Comparison of ENCODE assay signal across 8 mouse cellular contexts in the genomic region with DNA sequence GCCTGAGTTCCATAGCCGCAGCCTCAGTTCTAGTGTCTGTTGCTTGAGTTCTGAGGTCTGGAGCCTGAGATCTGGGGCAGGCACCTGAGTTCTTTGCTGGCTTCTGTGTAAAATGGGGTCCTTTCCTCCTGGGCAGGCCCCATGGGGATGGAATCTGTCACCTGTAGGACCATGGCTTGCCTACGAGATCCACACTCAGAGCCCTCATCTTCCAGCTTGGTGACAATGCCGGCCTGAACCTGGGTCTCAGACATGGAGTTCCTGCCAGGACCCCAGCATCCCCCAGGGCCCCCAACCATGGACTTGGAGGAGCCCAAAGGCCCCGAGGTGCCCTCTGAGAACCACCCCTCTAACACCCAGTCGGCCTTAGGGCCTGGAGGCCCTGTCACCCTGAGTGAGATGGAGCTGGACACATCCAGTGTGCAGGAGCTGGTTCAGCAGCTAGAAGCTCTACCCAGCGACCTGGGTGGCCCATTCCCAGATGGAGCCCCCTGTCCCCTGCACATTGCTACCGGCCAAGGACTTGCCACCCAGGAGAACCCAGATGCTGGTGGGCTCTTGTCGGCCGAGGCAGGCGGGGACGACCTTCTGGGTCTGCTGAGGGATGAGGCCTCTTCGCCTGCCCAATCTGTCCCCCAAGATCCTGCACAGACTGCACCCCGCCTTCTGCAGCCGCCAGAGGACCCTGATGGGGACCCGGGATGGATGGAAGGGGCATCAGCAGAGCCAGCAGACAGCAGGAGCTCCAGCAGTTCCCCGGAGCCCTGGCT. TPM values are rescaled to one million over a fixed set of nuclear protein-coding genes. Genes with fewer than 3 reads are reported as not detected.
DNase-seq lines count a peak whose midpoint lies in the region; ATAC-seq and TF ChIP-seq lines count a peak whose summit lies in the region.

No protein-coding gene starts in this region.

- no peak for TF ChIP-seq POLR2A in cortical plate, adult 2 months (IDR thresholded peaks at IDR 0.05; ENCODE audit: extremely low read depth, insufficient read depth, low read length)

- no peak for ATAC-seq in kidney, embryonic 15.5 days (replicated peaks; ENCODE audit: low FRiP score)
- ATAC-seq in hindbrain, embryonic 13.5 days (ENCODE audit: low FRiP score), result no peak
- no peak for ATAC-seq in midbrain, embryonic 13.5 days
- ATAC-seq in erythroid progenitor cell, adult 5-6 weeks (replicated peaks; ENCODE audit: low FRiP score, poor library complexity, severe bottlenecking), result no peak

- DNase-seq in kidney, postnatal 14 days, result no peak
- no peak for DNase-seq in retina, embryonic 14.5 days (ENCODE audit: low spot score)
- no peak for DNase-seq in adrenal gland, adult 18-20 months (ENCODE audit: low spot score in 2 of 2)

- H3K4me3 ChIP-seq in kidney, embryonic 15.5 days (replicated peaks), result peak overlapping the region; percentile 71
- peak overlapping the region; percentile 49 for H3K4me3 ChIP-seq in cortical plate, adult 2 months (ENCODE audit: insufficient read depth, low read length)
- peak overlapping the region; percentile 67 for H3K4me3 ChIP-seq in hindbrain, embryonic 13.5 days
- H3K4me3 ChIP-seq in midbrain, embryonic 13.5 days (replicated peaks), result peak overlapping the region; percentile 70

- no peaks in the 10 kb centered on the region for H3K9me3 ChIP-seq in kidney, embryonic 15.5 days (replicated peaks)
- H3K9me3 ChIP-seq in hindbrain, embryonic 13.5 days, result no peaks in the 10 kb centered on the region
- H3K9me3 ChIP-seq in midbrain, embryonic 13.5 days, result no peaks in the 10 kb centered on the region

- no peaks in the 10 kb centered on the region for H3K27me3 ChIP-seq in kidney, embryonic 15.5 days
- H3K27me3 ChIP-seq in hindbrain, embryonic 13.5 days, result no peaks in the 10 kb centered on the region
- no peaks in the 10 kb centered on the region for H3K27me3 ChIP-seq in midbrain, embryonic 13.5 days

- TF ChIP-seq CTCF in cortical plate, adult 2 months (IDR thresholded peaks at IDR 0.05; ENCODE audit: extremely low read depth, insufficient read depth, low read length), result no peak

- peak overlapping the region; percentile 90 for H3K9ac ChIP-seq in kidney, embryonic 15.5 days
- peak overlapping the region; percentile 86 for H3K9ac ChIP-seq in hindbrain, embryonic 13.5 days
- H3K9ac ChIP-seq in midbrain, embryonic 13.5 days (replicated peaks), result peak overlapping the region; percentile 84

- peak overlapping the region; percentile 85 for H3K4me2 ChIP-seq in kidney, embryonic 15.5 days
- peak overlapping the region; percentile 82 for H3K4me2 ChIP-seq in hindbrain, embryonic 13.5 days
- peak overlapping the region; percentile 85 for H3K4me2 ChIP-seq in midbrain, embryonic 13.5 days (replicated peaks)

- peaks cover 20% of the 10 kb centered on the region for H3K4me1 ChIP-seq in kidney, embryonic 15.5 days
- H3K4me1 ChIP-seq in cortical plate, adult 2 months (ENCODE audit: control insufficient read depth, insufficient read depth, low read length), result no peaks in the 10 kb centered on the region
- H3K4me1 ChIP-seq in hindbrain, embryonic 13.5 days (replicated peaks), result peaks cover 28% of the 10 kb centered on the region
- H3K4me1 ChIP-seq in midbrain, embryonic 13.5 days (replicated peaks), result peaks cover 27% of the 10 kb centered on the region

- peaks cover 62% of the 10 kb centered on the region for H3K36me3 ChIP-seq in kidney, embryonic 15.5 days
- peaks cover 51% of the 10 kb centered on the region for H3K36me3 ChIP-seq in hindbrain, embryonic 13.5 days
- H3K36me3 ChIP-seq in midbrain, embryonic 13.5 days, result peaks cover 48% of the 10 kb centered on the region

- WGBS in kidney, embryonic 15.5 days, result 83% methylated on average over 16 of the region's 16 CpGs
- 86% methylated on average over 16 of the region's 16 CpGs for WGBS in hindbrain, embryonic 13.5 days
- WGBS in midbrain, embryonic 13.5 days, result 81% methylated on average over 16 of the region's 16 CpGs

- peak overlapping the region; percentile 61; the same call in 1 of the 2 replicates for H3K27ac ChIP-seq in kidney, embryonic 15.5 days
- H3K27ac ChIP-seq in cortical plate, adult 2 months (ENCODE audit: insufficient read depth, low read length), result no peak overlapping the region
- no peak overlapping the region for H3K27ac ChIP-seq in hindbrain, embryonic 13.5 days
- H3K27ac ChIP-seq in midbrain, embryonic 13.5 days, result no peak overlapping the region

RNA-seq across cellular contexts. Expression of a gene that starts 2.1 kb away (rescaled TPM):
- polyA plus RNA-seq in kidney, embryonic 15.5 days (2015; fragmentation: Nextera tagmentation; extraction: Ambion mirVana), result 59.7 and 63.4 TPM in 2 replicates
- 52.1 and 58.2 TPM in 2 replicates for polyA plus RNA-seq in cortical plate, adult 2 months (2012; rRNA removed)
- polyA plus RNA-seq in hindbrain, embryonic 13.5 days (2015; fragmentation: Nextera tagmentation; extraction: Ambion mirVana), result 29.7 and 30.6 TPM in 2 replicates
- polyA plus RNA-seq in midbrain, embryonic 13.5 days (2015; fragmentation: Nextera tagmentation; extraction: Ambion mirVana), result 27.9 and 30.8 TPM in 2 replicates
- total RNA-seq in erythroid progenitor cell, adult 5-6 weeks (2015; ENCODE audit: low replicate concordance), result not detected in 2 replicates
- 14.0 TPM in 1 of 2 replicates, not detected in the other for total RNA-seq in erythroid progenitor cell, adult 5-6 weeks (2017; ENCODE audit: low replicate concordance)
- total RNA-seq in adrenal gland, adult 18-20 months (2021), result 100 to 1,000 TPM; 104 to 123 TPM

RNA-seq across cellular contexts. Expression of a gene that starts 2.1 kb away (rescaled TPM):
- polyA plus RNA-seq in kidney, embryonic 15.5 days (2015; fragmentation: Nextera tagmentation; extraction: Ambion mirVana), result 230 and 244 TPM in 2 replicates
- 61.1 and 64.7 TPM in 2 replicates for polyA plus RNA-seq in cortical plate, adult 2 months (2012; rRNA removed)
- polyA plus RNA-seq in hindbrain, embryonic 13.5 days (2015; fragmentation: Nextera tagmentation; extraction: Ambion mirVana), result 134 and 144 TPM in 2 replicates
- polyA plus RNA-seq in midbrain, embryonic 13.5 days (2015; fragmentation: Nextera tagmentation; extraction: Ambion mirVana), result 138 and 148 TPM in 2 replicates
- 35.2 and 37.5 TPM in 2 replicates for total RNA-seq in erythroid progenitor cell, adult 5-6 weeks (2015; ENCODE audit: low replicate concordance)
- 20.0 and 23.0 TPM in 2 replicates for total RNA-seq in erythroid progenitor cell, adult 5-6 weeks (2017; ENCODE audit: low replicate concordance)
- total RNA-seq in adrenal gland, adult 18-20 months (2021), result 100 to 1,000 TPM; 105 to 111 TPM

RNA-seq across cellular contexts. Expression of a gene that starts 16.1 kb away (rescaled TPM):
- 5.8 and 6.8 TPM in 2 replicates for polyA plus RNA-seq in kidney, embryonic 15.5 days (2015; fragmentation: Nextera tagmentation; extraction: Ambion mirVana)
- polyA plus RNA-seq in cortical plate, adult 2 months (2012; rRNA removed), result 475 and 540 TPM in 2 replicates
- 16.4 and 16.9 TPM in 2 replicates for polyA plus RNA-seq in hindbrain, embryonic 13.5 days (2015; fragmentation: Nextera tagmentation; extraction: Ambion mirVana)
- 7.2 and 8.8 TPM in 2 replicates for polyA plus RNA-seq in midbrain, embryonic 13.5 days (2015; fragmentation: Nextera tagmentation; extraction: Ambion mirVana)
- total RNA-seq in erythroid progenitor cell, adult 5-6 weeks (2015; ENCODE audit: low replicate concordance), result 1.7 and 2.2 TPM in 2 replicates
- total RNA-seq in erythroid progenitor cell, adult 5-6 weeks (2017; ENCODE audit: low replicate concordance), result 1.5 and 1.7 TPM in 2 replicates
- total RNA-seq in adrenal gland, adult 18-20 months (2021), result 1 to 10 TPM in 1 of 2 experiments, under 1 TPM in 1; 0.76 to 1.7 TPM

RNA-seq across cellular contexts. Expression of a gene that starts 22.6 kb away (rescaled TPM):
- polyA plus RNA-seq in kidney, embryonic 15.5 days (2015; fragmentation: Nextera tagmentation; extraction: Ambion mirVana), result 15.9 and 18.1 TPM in 2 replicates
- polyA plus RNA-seq in cortical plate, adult 2 months (2012; rRNA removed), result 0.15 and 0.17 TPM in 2 replicates
- 4.5 and 5.2 TPM in 2 replicates for polyA plus RNA-seq in hindbrain, embryonic 13.5 days (2015; fragmentation: Nextera tagmentation; extraction: Ambion mirVana)
- 4.9 and 5.5 TPM in 2 replicates for polyA plus RNA-seq in midbrain, embryonic 13.5 days (2015; fragmentation: Nextera tagmentation; extraction: Ambion mirVana)
- 3.2 TPM in 1 of 2 replicates, not detected in the other for total RNA-seq in erythroid progenitor cell, adult 5-6 weeks (2015; ENCODE audit: low replicate concordance)
- 0.23 TPM in 1 of 2 replicates, not detected in the other for total RNA-seq in erythroid progenitor cell, adult 5-6 weeks (2017; ENCODE audit: low replicate concordance)
- total RNA-seq in adrenal gland, adult 18-20 months (2021), result 1 to 10 TPM; 1.1 to 1.6 TPM

RNA-seq across cellular contexts. Expression of a gene that starts 23.9 kb away (rescaled TPM):
- 51.0 and 61.3 TPM in 2 replicates for polyA plus RNA-seq in kidney, embryonic 15.5 days (2015; fragmentation: Nextera tagmentation; extraction: Ambion mirVana)
- polyA plus RNA-seq in cortical plate, adult 2 months (2012; rRNA removed), result 414 and 443 TPM in 2 replicates
- polyA plus RNA-seq in hindbrain, embryonic 13.5 days (2015; fragmentation: Nextera tagmentation; extraction: Ambion mirVana), result 97.2 and 102 TPM in 2 replicates
- polyA plus RNA-seq in midbrain, embryonic 13.5 days (2015; fragmentation: Nextera tagmentation; extraction: Ambion mirVana), result 92.8 and 99.6 TPM in 2 replicates
- total RNA-seq in erythroid progenitor cell, adult 5-6 weeks (2015; ENCODE audit: low replicate concordance), result 13.0 and 15.1 TPM in 2 replicates
- total RNA-seq in erythroid progenitor cell, adult 5-6 weeks (2017; ENCODE audit: low replicate concordance), result 9.9 and 14.7 TPM in 2 replicates
- 10 to 100 TPM; 37.6 to 40.4 TPM for total RNA-seq in adrenal gland, adult 18-20 months (2021)

Comparison
In these comparisons a context has a peak if more than half of its experiments do, and no peak if none do; other contexts are left out.
1. RNA of a gene that starts 16.1 kb away (polyA plus RNA-seq): 475 to 540 TPM in cortical plate, adult 2 months; 16.4 to 16.9 TPM in hindbrain, embryonic 13.5 days, 7.2 to 8.8 TPM in midbrain, embryonic 13.5 days and 5.8 to 6.8 TPM in kidney, embryonic 15.5 days; every median in the first group is over 10 times any median in the second.
2. Peak in every context shown above with its lines, with median percentiles within 50 percentile points of each other: H3K4me2 ChIP-seq, H3K4me3 ChIP-seq and H3K9ac ChIP-seq.